Mouse (Mus musculus) E14TG2a.4 (cell line): ENCODE measurements at regions not wholly inside any gene's neighbourhood (a gene's known extent, or its start where the extent isn't known, plus 50 kb on each side); places are given as distances from the start of the nearest gene placed in this dataset.

Source experiments
- H3K27me3 ChIP-seq: 2 replicates; pipeline ENCODE4 v1.6.1; 2014; ENCODE audit warnings: low read length, control low read depth; ENCODE audit not compliant: insufficient read depth
- H3K36me3 ChIP-seq: 2 replicates; pipeline ENCODE4 v1.6.1; 2014; ENCODE audit warnings: low read length, control low read depth; ENCODE audit not compliant: insufficient read depth
- H3K4me1 ChIP-seq: replicated peaks from 2 replicates; pipeline ENCODE4 v1.6.1; 2014; ENCODE audit warnings: low read depth, low read length, control low read depth
- H3K4me3 ChIP-seq: replicated peaks from 2 replicates; pipeline ENCODE4 v1.5.1; 2014; ENCODE audit warnings: mild to moderate bottlenecking, low read length
- H3K9me3 ChIP-seq: 2 replicates; pipeline ENCODE4 v1.6.1; 2014; ENCODE audit warnings: low read length, control low read depth
- CTCF ChIP-seq: conservative IDR thresholded peaks from 2 replicates; pipeline ENCODE4 v1.5.1; 2014; ENCODE audit warnings: low read length
- NANOG ChIP-seq: IDR thresholded peaks from 2 replicates; pipeline ENCODE4 v1.6.1; 2014; ENCODE audit warnings: borderline replicate concordance, low read length, mixed read lengths
- POU5F1 ChIP-seq: IDR thresholded peaks from 2 replicates; pipeline ENCODE4 v1.6.1; 2014; ENCODE audit warnings: low read length, borderline replicate concordance

GRCm38 (mm10) chr5:26535556-26535955 is 278.1 kb downstream of the Gm7361 start:
- Histone ChIP-seq H3K4me1 (no peaks in the 10 kb centered on the region), H3K9me3 (no peaks in the 10 kb centered on the region), H3K36me3 (no peaks in the 10 kb centered on the region), H3K27me3 (no peaks in the 10 kb centered on the region), H3K4me3 (no peak overlapping the region)
- TF ChIP-seq NANOG (no peak), CTCF (no peak), POU5F1 (no peak)

- no peak for TF ChIP-seq NANOG
- no peaks in the 10 kb centered on the region for H3K36me3 ChIP-seq
- H3K4me3 ChIP-seq = no peak overlapping the region
- H3K27me3 ChIP-seq = no peaks in the 10 kb centered on the region
- no peaks in the 10 kb centered on the region for H3K4me1 ChIP-seq
- no peaks in the 10 kb centered on the region for H3K9me3 ChIP-seq
Observed at GRCm38 (mm10) chr5:26563291-26563690, 253.7 kb upstream of the Dpp6 start.

- H3K9me3 ChIP-seq = no peaks in the 10 kb centered on the region
- H3K4me3 ChIP-seq = no peak overlapping the region
- no peaks in the 10 kb centered on the region for H3K36me3 ChIP-seq
- no peaks in the 10 kb centered on the region for H3K27me3 ChIP-seq
- H3K4me1 ChIP-seq = no peaks in the 10 kb centered on the region
- no peak for TF ChIP-seq POU5F1
- TF ChIP-seq CTCF = no peak
- TF ChIP-seq NANOG = no peak
Observed at GRCm38 (mm10) chr5:26564056-26564455, 252.9 kb upstream of the Dpp6 start.

GRCm38 (mm10) chr5:26572691-26573191 is 244.3 kb upstream of the Dpp6 start:
- H3K4me1 ChIP-seq = no peaks in the 10 kb centered on the region
- TF ChIP-seq POU5F1 (no peak), NANOG (no peak), CTCF (no peak)
- no peak overlapping the region for H3K4me3 ChIP-seq
- H3K27me3 ChIP-seq = no peaks in the 10 kb centered on the region
- no peaks in the 10 kb centered on the region for H3K36me3 ChIP-seq
- H3K9me3 ChIP-seq = no peaks in the 10 kb centered on the region

GRCm38 (mm10) chr5:26573446-26573845 is 243.6 kb upstream of the Dpp6 start:
- no peaks in the 10 kb centered on the region for H3K4me1 ChIP-seq
- TF ChIP-seq NANOG = no peak
- TF ChIP-seq CTCF = no peak
- TF ChIP-seq POU5F1 = no peak
- H3K4me3 ChIP-seq = no peak overlapping the region
- H3K36me3 ChIP-seq = no peaks in the 10 kb centered on the region
- no peaks in the 10 kb centered on the region for H3K27me3 ChIP-seq
- H3K9me3 ChIP-seq = no peaks in the 10 kb centered on the region

- Histone ChIP-seq H3K4me1 (peaks cover 7% of the 10 kb centered on the region; the same call in 1 of the 2 replicates), H3K9me3 (no peaks in the 10 kb centered on the region), H3K27me3 (no peaks in the 10 kb centered on the region), H3K4me3 (no peak overlapping the region), H3K36me3 (no peaks in the 10 kb centered on the region)
- TF ChIP-seq NANOG (no peak), POU5F1 (no peak), CTCF (no peak)
Observed at GRCm38 (mm10) chr5:26586108-26586507, 230.9 kb upstream of the Dpp6 start.

- Histone ChIP-seq H3K9me3 (no peaks in the 10 kb centered on the region), H3K4me3 (no peak overlapping the region), H3K4me1 (peaks cover 13% of the 10 kb centered on the region; the same call in 1 of the 2 replicates), H3K36me3 (no peaks in the 10 kb centered on the region), H3K27me3 (no peaks in the 10 kb centered on the region)
- no peak for TF ChIP-seq NANOG
- no peak for TF ChIP-seq CTCF
- no peak for TF ChIP-seq POU5F1
Observed at GRCm38 (mm10) chr5:26590886-26591285, 226.1 kb upstream of the Dpp6 start.

GRCm38 (mm10) chr5:26592341-26592740 is 224.7 kb upstream of the Dpp6 start:
- no peak for TF ChIP-seq POU5F1
- no peak for TF ChIP-seq NANOG
- peaks cover 13% of the 10 kb centered on the region; the same call in 1 of the 2 replicates for H3K4me1 ChIP-seq
- H3K36me3 ChIP-seq = no peaks in the 10 kb centered on the region
- H3K27me3 ChIP-seq = no peaks in the 10 kb centered on the region
- no peaks in the 10 kb centered on the region for H3K9me3 ChIP-seq
- no peak overlapping the region for H3K4me3 ChIP-seq

GRCm38 (mm10) chr5:26597991-26598390 is 219.0 kb upstream of the Dpp6 start:
- TF ChIP-seq NANOG = no peak
- no peak for TF ChIP-seq POU5F1
- Histone ChIP-seq H3K27me3 (no peaks in the 10 kb centered on the region), H3K9me3 (no peaks in the 10 kb centered on the region)

GRCm38 (mm10) chr5:26619272-26619671 is 197.7 kb upstream of the Dpp6 start:
- peaks cover 17% of the 10 kb centered on the region for H3K4me1 ChIP-seq
- H3K27me3 ChIP-seq = no peaks in the 10 kb centered on the region
- H3K36me3 ChIP-seq = no peaks in the 10 kb centered on the region
- TF ChIP-seq NANOG (no peak), CTCF (no peak), POU5F1 (no peak)
- H3K9me3 ChIP-seq = no peaks in the 10 kb centered on the region
- H3K4me3 ChIP-seq = no peak overlapping the region

More at GRCm38 (mm10) chr5:26597991-26598390, 219.0 kb upstream of the Dpp6 start:
- Histone ChIP-seq H3K4me3 (no peak overlapping the region), H3K36me3 (no peaks in the 10 kb centered on the region), H3K4me1 (peaks cover 10% of the 10 kb centered on the region)
